Mouse (Mus musculus) small intestine, adult 2 months (tissue): ENCODE measurements at regions not wholly inside any gene's neighbourhood (a gene's known extent, or its start where the extent isn't known, plus 50 kb on each side); places are given as distances from the start of the nearest gene placed in this dataset.

Experiments
- CTCF ChIP-seq: fragments of 200-500 bp; IDR thresholded peaks from 2 replicates; pipeline ENCODE4 v1.5.1; 2012; ENCODE audit warnings: low read depth, mild to moderate bottlenecking, control low read depth, inconsistent platforms, low read length, moderate library complexity, mixed read lengths; ENCODE audit not compliant: insufficient replicate concordance, insufficient read length; ENCODE audit errors: extremely low read depth
- POLR2A ChIP-seq: fragments of 200-500 bp; IDR thresholded peaks from 2 replicates; pipeline ENCODE4 v1.6.1; 2012; ENCODE audit warnings: low read depth, mild to moderate bottlenecking, control low read depth, inconsistent platforms, low read length, moderate library complexity

DNA sequence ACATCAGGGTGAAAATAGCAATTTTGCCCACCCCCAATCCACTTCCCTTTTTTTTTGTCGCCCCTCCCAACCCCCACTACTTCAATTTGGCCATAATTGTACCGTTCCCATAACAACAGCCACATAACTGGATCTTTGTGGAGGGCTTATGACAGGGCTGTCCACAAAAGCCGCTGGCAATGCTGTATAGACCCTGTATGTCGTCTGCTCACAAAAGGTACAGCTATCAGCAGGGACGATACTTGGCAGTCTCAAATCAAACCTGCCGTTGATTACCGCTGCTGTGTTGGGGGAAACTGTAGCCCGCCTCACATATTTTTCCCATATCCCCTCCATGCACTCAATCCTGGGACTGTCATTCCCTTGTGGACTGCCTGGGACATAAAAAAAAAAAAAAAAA, 80.9 kb upstream of the Sdk1 start:
- TF ChIP-seq POLR2A, result no peak
- no peak for TF ChIP-seq CTCF
